Mouse (Mus musculus) hindbrain, embryonic 12.5 days (tissue): ENCODE data around the gene Trub1. TPM values are rescaled to one million over a fixed set of nuclear protein-coding genes. Genes with fewer than 3 reads are reported as not detected.

Source experiments
- ATAC-seq: fragments of 200-750 bp; cut with Nextera tagmentation; 2 replicates; pipeline ENCODE4 v1.8.0; 2017; ENCODE audit warnings: moderate TSS enrichment; ENCODE audit not compliant: low FRiP score
- H3K27ac ChIP-seq: fragments of 300-500 bp; sonication (generic); 2 replicates; pipeline ENCODE4 v1.5.1; 2016; ENCODE audit warnings: mild to moderate bottlenecking
- H3K27me3 ChIP-seq: fragments of 300-500 bp; sonication (generic); 2 replicates; pipeline ENCODE4 v1.6.1; 2016; ENCODE audit warnings: mild to moderate bottlenecking
- H3K36me3 ChIP-seq: fragments of 300-500 bp; sonication (generic); 2 replicates; pipeline ENCODE4 v1.6.1; 2016; ENCODE audit warnings: mild to moderate bottlenecking
- H3K4me1 ChIP-seq: fragments of 300-500 bp; sonication (generic); 2 replicates; pipeline ENCODE4 v1.6.1; 2016
- H3K4me2 ChIP-seq: fragments of 300-500 bp; sonication (generic); replicated peaks from 2 replicates; pipeline ENCODE4 v1.6.1; 2016; ENCODE audit warnings: mild to moderate bottlenecking
- H3K4me3 ChIP-seq: fragments of 300-500 bp; sonication (generic); 2 replicates; pipeline ENCODE4 v1.5.1; 2016; ENCODE audit warnings: mild to moderate bottlenecking
- H3K9ac ChIP-seq: fragments of 300-500 bp; sonication (generic); 2 replicates; pipeline ENCODE4 v1.6.1; 2016; ENCODE audit warnings: mild to moderate bottlenecking, moderate library complexity
- H3K9me3 ChIP-seq: fragments of 300-500 bp; sonication (generic); replicated peaks from 2 replicates; pipeline ENCODE4 v1.6.1; 2016; ENCODE audit warnings: mild to moderate bottlenecking
- whole genome bisulfite sequencing: fragments of 180-500 bp; shearing (Covaris S2); methylation state at CpG from one replicate; pipeline ENCODE4 v1.1.7; 2016; 5-methylcytosine and 5-hydroxymethylcytosine counted together
- polyA plus RNA-seq: library from polyadenylated mRNA; unstranded; fragments of >200 nt; fragmentation: Nextera tagmentation; extraction: Ambion mirVana; gene quantifications from 2 replicates; pipeline ENCODE4 v1.2.1, GENCODE M21; 2016

Trub1 gene
- polyA plus RNA-seq, 1 experiment from 2014 or later: 15.9 TPM

DNA sequence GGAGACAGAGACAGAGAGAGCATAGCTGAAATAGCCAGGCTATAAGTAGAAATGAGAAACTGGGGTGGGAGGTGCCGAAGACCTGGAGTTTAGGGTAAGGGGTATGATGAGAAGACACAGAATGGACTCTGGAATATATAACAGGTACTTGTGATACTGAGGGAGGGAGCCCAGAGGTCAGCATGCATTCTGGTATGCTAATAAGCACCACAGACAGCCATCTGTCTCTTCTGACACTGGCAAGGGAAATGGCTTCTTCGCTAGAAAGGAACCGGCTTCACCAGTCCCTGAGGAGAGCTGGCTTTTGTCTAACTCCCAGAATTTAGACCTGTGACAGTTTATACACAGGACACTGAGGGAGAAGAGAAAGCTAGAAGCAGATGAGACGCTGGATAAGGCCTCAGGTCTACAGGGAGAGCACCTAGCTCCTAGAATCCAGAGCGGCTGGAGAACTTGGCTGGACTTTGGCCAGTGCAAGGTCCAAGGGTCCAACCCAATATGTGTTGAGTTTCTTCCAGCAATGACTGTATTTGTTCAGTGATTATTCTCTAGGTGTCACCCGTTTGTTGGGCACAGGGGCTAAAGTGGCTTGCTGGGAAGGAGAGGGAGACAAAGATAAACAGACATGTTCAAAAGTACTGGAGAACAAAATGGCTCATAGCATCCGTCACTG is 84.9 kb downstream of the Trub1 start:
- ATAC-seq: no peak
- Histone ChIP-seq H3K9ac (no peak overlapping the region), H3K27me3 (no peaks in the 10 kb centered on the region), H3K9me3 (no peaks in the 10 kb centered on the region), H3K36me3 (no peaks in the 10 kb centered on the region), H3K27ac (peak overlapping the region; percentile 55), H3K4me3 (no peak overlapping the region), H3K4me2 (no peak overlapping the region), H3K4me1 (peaks cover 13% of the 10 kb centered on the region)
- 61% methylated on average over 7 of the region's 7 CpGs for WGBS

DNA sequence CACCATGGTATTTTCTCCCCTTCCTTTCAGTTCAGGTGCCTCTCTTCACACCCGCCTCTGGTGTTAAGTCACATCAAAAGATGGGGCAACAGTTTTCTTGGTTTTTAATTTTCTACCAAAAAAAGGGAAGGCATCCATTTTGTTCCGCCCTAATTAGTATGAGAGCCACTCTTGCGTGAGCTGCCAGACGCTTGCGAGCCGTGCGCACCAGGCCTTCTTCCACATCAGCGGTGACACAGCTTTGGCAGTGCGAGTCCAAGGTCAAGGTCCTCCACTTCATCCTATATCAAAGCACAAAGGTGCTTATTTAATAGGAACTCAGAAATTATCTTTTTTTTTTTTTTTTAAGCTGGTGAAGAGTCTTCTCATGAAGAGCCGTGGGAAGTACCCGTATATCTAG is 87.4 kb downstream of the Trub1 start:
- Histone ChIP-seq H3K4me2 (no peak overlapping the region), H3K36me3 (no peaks in the 10 kb centered on the region), H3K9ac (no peak overlapping the region), H3K4me1 (peaks cover 28% of the 10 kb centered on the region), H3K27ac (no peak overlapping the region), H3K4me3 (no peak overlapping the region), H3K27me3 (no peaks in the 10 kb centered on the region), H3K9me3 (no peaks in the 10 kb centered on the region)
- WGBS: 91% methylated on average over 11 of the region's 11 CpGs
- ATAC-seq: no peak

Other genes starting within 250 kb of the Trub1 start
- gene Ablim1, start 138.0 kb upstream of the Trub1 start, polyA plus RNA-seq: 26.6 and 30.9 TPM in 2 replicates
- 19.6 TPM in 2 replicates for gene Fam160b1, start 92.2 kb upstream of the Trub1 start, polyA plus RNA-seq
- 12.4 and 13.3 TPM in 2 replicates for gene Atrnl1, start 158.1 kb downstream of the Trub1 start, polyA plus RNA-seq